Mouse (Mus musculus): ENCODE measurements around the gene Utrn.

GRCm38 (mm10) chr10:12827778-12828177, 41.4 kb downstream of the Utrn start:
- TF ChIP-seq POLR2A (IDR thresholded peaks at IDR 0.05; ENCODE audit: insufficient read depth, low read depth, low read length) (no peak), CTCF (IDR thresholded peaks at IDR 0.05) (0 out of 2 replicates have a peak, but pooled peaks have one; percentile 19), EP300 (IDR thresholded peaks at IDR 0.05; ENCODE audit: insufficient read depth, low read depth, low read length) (no peak)
